9 mouse cellular contexts compared by ENCODE assay signal in genomic region chr15:72201791-72202190, GRCm38 (mm10).
"Had no signal": no experiment of that assay in that cellular context is flagged by ENCODE, and none has a peak within 500 bp of the region (broad histone marks: within the 10 kb centered on the region; RNA-seq: fewer than 3 reads in every experiment).

No protein-coding gene starts in this region.

- ATAC-seq: liver, postnatal 0 days; midbrain, embryonic 13.5 days had no signal

- DNase-seq: kidney, postnatal 14 days; liver; liver, embryonic 13.5 days; liver, postnatal 0 days; lung, postnatal 36 days; right cerebral cortex, postnatal 25 days; thymus, postnatal 36 days had no signal

- H3K27me3 ChIP-seq: limb, embryonic 12.5 days; liver, embryonic 13.5 days; midbrain, embryonic 13.5 days had no signal

- H3K4me1 ChIP-seq: limb, embryonic 12.5 days; liver, embryonic 13.5 days had no signal

- H3K4me3 ChIP-seq: limb, embryonic 12.5 days; liver, embryonic 13.5 days; midbrain, embryonic 13.5 days had no signal

- H3K27ac ChIP-seq: limb, embryonic 12.5 days; liver, embryonic 13.5 days; midbrain, embryonic 13.5 days had no signal
